In the genomic region with DNA sequence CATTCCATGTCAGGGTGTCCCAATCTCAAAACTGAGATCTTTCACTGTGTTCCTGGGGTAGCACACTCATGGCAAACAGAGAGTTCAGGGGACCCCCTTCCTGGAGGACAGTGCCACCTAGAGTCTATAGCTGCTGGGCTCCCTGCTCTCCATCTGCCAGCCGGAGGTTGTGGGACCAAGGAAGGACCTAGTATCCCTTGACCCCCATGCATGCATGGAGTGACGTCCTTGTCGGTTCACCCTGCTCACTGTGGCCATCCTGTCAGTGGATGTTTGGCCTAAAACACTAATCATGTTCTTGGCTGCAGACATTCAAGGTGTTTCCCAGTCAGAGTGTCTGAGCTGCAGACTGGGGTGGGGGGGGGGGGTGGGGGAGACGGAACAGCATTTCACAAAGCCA, we compare ENCODE assay signal across 8 mouse cellular contexts. TPM values are rescaled to one million over a fixed set of nuclear protein-coding genes. Genes with fewer than 3 reads are reported as not detected.
DNase-seq lines count a peak whose midpoint lies in the region; ATAC-seq and TF ChIP-seq lines count a peak whose summit lies in the region.

No protein-coding gene starts in this region.

- H3K4me1 ChIP-seq in hindbrain, embryonic 16.5 days (ENCODE audit: control insufficient read depth, insufficient read depth, low read depth, low read length) = peaks cover 2% of the 10 kb centered on the region; the same call in 1 of the 2 replicates
- H3K4me1 ChIP-seq in hindbrain, embryonic 10.5 days (replicated peaks) = peaks cover 6% of the 10 kb centered on the region; the same call in 1 of the 2 replicates
- H3K4me1 ChIP-seq in limb, embryonic 15.5 days = peaks cover 25% of the 10 kb centered on the region

- no peak overlapping the region for H3K4me2 ChIP-seq in hindbrain, embryonic 16.5 days (ENCODE audit: low read length)
- H3K4me2 ChIP-seq in limb, embryonic 15.5 days = 0 out of 2 replicates have a peak overlapping the region, but pooled peaks have one; percentile 12

- H3K9ac ChIP-seq in hindbrain, embryonic 16.5 days (ENCODE audit: low read depth, low read length) = no peak overlapping the region
- H3K9ac ChIP-seq in limb, embryonic 15.5 days = no peak overlapping the region

- H3K27ac ChIP-seq in hindbrain, embryonic 16.5 days (ENCODE audit: low read depth, low read length) = no peak overlapping the region
- H3K27ac ChIP-seq in hindbrain, embryonic 10.5 days = no peak overlapping the region
- H3K27ac ChIP-seq in limb, embryonic 15.5 days = peak overlapping the region; percentile 85

- no peaks in the 10 kb centered on the region for H3K79me2 ChIP-seq in C2C12 (ENCODE audit: control insufficient read depth, insufficient read depth)

- no peaks in the 10 kb centered on the region for H3K9me3 ChIP-seq in hindbrain, embryonic 16.5 days (ENCODE audit: control insufficient read depth, low read length)
- peaks cover 10% of the 10 kb centered on the region for H3K9me3 ChIP-seq in hindbrain, embryonic 10.5 days
- H3K9me3 ChIP-seq in limb, embryonic 15.5 days = no peaks in the 10 kb centered on the region

- WGBS in hindbrain, embryonic 16.5 days = 77% methylated on average over 4 of the region's 4 CpGs
- 57% methylated on average over 4 of the region's 4 CpGs for WGBS in hindbrain, embryonic 10.5 days
- WGBS in limb, embryonic 15.5 days = 36% methylated on average over 4 of the region's 4 CpGs

- no peak overlapping the region for H3ac ChIP-seq in C2C12 (ENCODE audit: control insufficient read depth, insufficient read length, low read depth)

- H3K36me3 ChIP-seq in hindbrain, embryonic 16.5 days (ENCODE audit: control insufficient read depth, insufficient read depth, low read length) = no peaks in the 10 kb centered on the region
- H3K36me3 ChIP-seq in hindbrain, embryonic 10.5 days = no peaks in the 10 kb centered on the region
- H3K36me3 ChIP-seq in C2C12 (ENCODE audit: control insufficient read depth, insufficient read depth) = no peaks in the 10 kb centered on the region
- no peaks in the 10 kb centered on the region for H3K36me3 ChIP-seq in limb, embryonic 15.5 days

- no peak for DNase-seq in hindbrain, embryonic 10.5 days (ENCODE audit: low spot score)
- DNase-seq in adrenal gland, postnatal 10 days = peak; percentile 73
- peak; percentile 40 for DNase-seq in gastrocnemius, postnatal 10 days
- no peak for DNase-seq in B cell, adult 2 months
- no peak for DNase-seq in spleen, postnatal 4 days (ENCODE audit: low spot score in 2 of 2)

- ATAC-seq in hindbrain, embryonic 16.5 days = 0 out of 2 replicates have a peak, but pooled peaks have one; percentile 50
- ATAC-seq in limb, embryonic 15.5 days (ENCODE audit: insufficient number of reproducible peaks, low FRiP score, low TSS enrichment, low read depth) = no peak

- peak; percentile 52 for TF ChIP-seq CTCF in C2C12 (IDR thresholded peaks at IDR 0.05; ENCODE audit: control insufficient read depth, insufficient read depth, insufficient read length)

- no peak overlapping the region for H3K4me3 ChIP-seq in hindbrain, embryonic 16.5 days (ENCODE audit: low read length)
- no peak overlapping the region for H3K4me3 ChIP-seq in hindbrain, embryonic 10.5 days
- H3K4me3 ChIP-seq in C2C12 (ENCODE audit: insufficient read depth, poor library complexity, severe bottlenecking) = no peak overlapping the region
- H3K4me3 ChIP-seq in limb, embryonic 15.5 days = no peak overlapping the region

- no peaks in the 10 kb centered on the region for H3K79me3 ChIP-seq in C2C12 (ENCODE audit: low read depth)

- no peaks in the 10 kb centered on the region for H3K27me3 ChIP-seq in hindbrain, embryonic 16.5 days (replicated peaks; ENCODE audit: control insufficient read depth, insufficient read depth, low read length)
- no peaks in the 10 kb centered on the region for H3K27me3 ChIP-seq in hindbrain, embryonic 10.5 days (ENCODE audit: insufficient read depth, poor library complexity, severe bottlenecking)
- no peaks in the 10 kb centered on the region for H3K27me3 ChIP-seq in C2C12 (ENCODE audit: control insufficient read depth, insufficient read depth, insufficient read length)
- H3K27me3 ChIP-seq in limb, embryonic 15.5 days = no peaks in the 10 kb centered on the region

TF ChIP-seq in C2C12, 6 proteins besides CTCF, POLR2A, EP300 and RAD21:
- no peak for TF ChIP-seq USF1 (IDR thresholded peaks at IDR 0.05; ENCODE audit: low read depth)
- TF ChIP-seq CEBPB (IDR thresholded peaks at IDR 0.05; ENCODE audit: low read depth) = no peak

RNA-seq across cellular contexts. Expression of a gene that starts 14.0 kb away (rescaled TPM):
- not detected in 2 replicates for polyA plus RNA-seq in hindbrain, embryonic 16.5 days (2015; fragmentation: Nextera tagmentation; extraction: Ambion mirVana)
- polyA plus RNA-seq in hindbrain, embryonic 10.5 days (2016; fragmentation: Nextera tagmentation; extraction: Ambion mirVana) = not detected in 2 replicates
- polyA plus RNA-seq in C2C12 (2012; fragmentation: generic; extraction: Trizol) = not detected
- not detected for total RNA-seq in adrenal gland, postnatal 10 days (2021)
- total RNA-seq in gastrocnemius, postnatal 10 days (2021) = not detected
- not detected in 2 replicates for polyA plus RNA-seq in limb, embryonic 15.5 days (2015; fragmentation: Nextera tagmentation; extraction: Ambion mirVana)

RNA-seq across cellular contexts. Expression of a gene that starts 53.9 kb away (rescaled TPM):
- 65.1 and 67.4 TPM in 2 replicates for polyA plus RNA-seq in hindbrain, embryonic 16.5 days (2015; fragmentation: Nextera tagmentation; extraction: Ambion mirVana)
- 12.9 and 15.8 TPM in 2 replicates for polyA plus RNA-seq in hindbrain, embryonic 10.5 days (2016; fragmentation: Nextera tagmentation; extraction: Ambion mirVana)
- 0.73 TPM for polyA plus RNA-seq in C2C12 (2012; fragmentation: generic; extraction: Trizol)
- 10 to 100 TPM; 98.1 to 99.0 TPM for total RNA-seq in adrenal gland, postnatal 10 days (2021)
- 10 to 100 TPM; 79.3 to 82.1 TPM for total RNA-seq in gastrocnemius, postnatal 10 days (2021)
- 69.4 and 96.7 TPM in 2 replicates for polyA plus RNA-seq in limb, embryonic 15.5 days (2015; fragmentation: Nextera tagmentation; extraction: Ambion mirVana)

Comparison
In these comparisons a context has a peak if more than half of its experiments do, and no peak if none do; other contexts are left out.
1. DNase-seq: peak in adrenal gland, postnatal 10 days (single experiment) and gastrocnemius, postnatal 10 days (single experiment); none in hindbrain, embryonic 10.5 days (single experiment), B cell, adult 2 months (0 of 2) and spleen, postnatal 4 days (0 of 2).